Mouse (Mus musculus): ENCODE results near the gene Gm3317.
"Not testable (repeated sequence)": the region's sequence is repeated elsewhere in the genome, so short reads cannot be mapped to it uniquely, and the experiment has no call there.

DNA sequence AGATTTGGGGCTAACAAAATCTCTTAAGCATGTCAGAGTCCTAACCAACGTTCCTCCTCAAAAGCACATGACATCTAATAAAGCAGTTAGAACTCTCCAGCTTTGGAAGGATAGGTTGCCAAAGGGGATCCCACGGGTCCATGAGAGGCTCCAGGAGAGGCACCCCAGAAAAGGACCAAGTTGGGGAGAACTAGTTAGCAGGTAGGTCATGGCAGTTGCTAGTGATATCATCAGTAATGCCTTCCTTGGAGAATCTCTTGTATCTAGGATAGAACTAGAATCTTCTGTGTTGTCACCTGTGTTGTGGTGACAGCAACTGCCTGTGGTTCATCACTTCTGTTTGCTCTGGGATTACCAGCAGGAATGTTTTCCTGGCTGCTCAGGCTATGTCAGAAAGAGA, 33.1 kb upstream of the Gm3317 start, which contains the start of gene Gm8279:
- TF ChIP-seq POLR2A (IDR thresholded peaks at IDR 0.05; ENCODE audit: low read depth, low read length); E2F4 (IDR thresholded peaks at IDR 0.05; ENCODE audit: insufficient replicate concordance, low read depth, low read length); USF1 (IDR thresholded peaks at IDR 0.05; ENCODE audit: low read depth, low read length); MAFK (IDR thresholded peaks at IDR 0.05; ENCODE audit: insufficient replicate concordance, low read length); NRF1 (IDR thresholded peaks at IDR 0.05; ENCODE audit: low read depth, low read length); SIN3A (IDR thresholded peaks at IDR 0.05; ENCODE audit: low read length); CTCF (conservative IDR thresholded peaks at IDR 0.05 in 1 of 2, IDR thresholded peaks at IDR 0.05 in 1 of 2; ENCODE audit: low read depth in 2 of 2, low read length in 2 of 2); MEF2A (IDR thresholded peaks at IDR 0.05; ENCODE audit: borderline replicate concordance, low read depth, low read length): not testable (repeated sequence)

Data from CH12.LX (cell line).